Mouse (Mus musculus): ENCODE measurements around the gene Gsc.
"Not testable (repeated sequence)": the region's sequence is repeated elsewhere in the genome, so short reads cannot be mapped to it uniquely, and the experiment has no call there.

Gene Gsc

DNA sequence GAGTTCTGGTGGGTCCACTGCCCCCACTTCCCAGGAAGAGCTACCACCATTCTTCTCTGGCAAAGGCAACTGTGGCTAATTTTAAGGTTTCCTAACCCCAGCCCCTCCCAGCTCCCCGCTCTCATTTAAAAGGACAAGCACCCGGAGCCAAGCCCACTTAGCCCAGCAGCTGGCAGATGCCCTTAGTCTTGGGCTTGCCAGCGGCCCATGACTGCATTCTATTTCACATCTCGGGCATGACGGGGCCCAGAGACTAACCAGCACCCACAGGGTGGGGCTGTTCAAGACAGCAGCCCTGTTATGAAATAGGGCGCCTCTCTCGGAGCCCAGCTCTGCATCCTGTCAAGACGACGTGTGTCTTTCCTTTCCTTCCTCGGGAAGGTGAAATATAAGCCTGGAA is 22.9 kb downstream of the Gsc start:
- no peak for DNase-seq

DNA sequence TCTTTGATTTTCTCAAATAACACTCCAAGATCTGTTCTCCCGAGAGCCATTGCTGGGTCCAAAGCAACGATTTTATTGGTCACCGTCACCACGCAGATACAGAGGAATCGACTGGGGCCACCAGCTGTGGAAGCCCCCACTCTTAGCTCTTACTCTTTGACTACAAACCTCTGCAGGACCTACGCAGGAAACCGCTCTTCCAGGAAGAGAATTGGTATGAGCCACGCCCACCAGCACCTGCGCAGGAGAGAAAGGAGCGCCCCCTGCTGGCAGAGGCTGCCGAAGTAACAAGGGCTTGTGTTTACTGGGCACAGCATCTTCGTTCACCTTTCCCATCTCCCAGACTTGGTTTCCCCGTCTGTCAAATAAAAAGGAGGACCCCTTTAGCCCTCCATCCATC is 25.0 kb downstream of the Gsc start:
- DNase-seq: no peak

DNA sequence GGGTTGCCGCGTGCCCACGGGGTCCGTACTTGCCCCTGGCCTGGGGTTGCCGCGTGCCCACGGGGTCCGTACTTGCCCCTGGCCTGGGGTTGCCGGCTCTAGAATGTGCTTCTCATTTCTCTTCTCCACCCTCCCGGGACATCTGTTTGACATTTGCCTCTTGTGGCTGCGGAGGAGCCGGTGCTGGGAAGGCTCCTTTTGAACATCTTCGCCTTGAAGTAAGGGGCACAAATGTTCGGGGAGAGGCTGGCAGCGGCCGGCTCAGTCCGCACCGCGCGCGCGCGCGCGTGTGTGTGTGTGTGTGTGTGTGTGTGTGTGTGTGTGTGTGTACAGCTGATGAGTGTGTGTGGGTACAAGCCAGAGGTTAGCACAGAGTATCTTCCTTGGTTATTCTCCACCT is 26.1 kb downstream of the Gsc start:
- DNase-seq: not testable (repeated sequence)

DNA sequence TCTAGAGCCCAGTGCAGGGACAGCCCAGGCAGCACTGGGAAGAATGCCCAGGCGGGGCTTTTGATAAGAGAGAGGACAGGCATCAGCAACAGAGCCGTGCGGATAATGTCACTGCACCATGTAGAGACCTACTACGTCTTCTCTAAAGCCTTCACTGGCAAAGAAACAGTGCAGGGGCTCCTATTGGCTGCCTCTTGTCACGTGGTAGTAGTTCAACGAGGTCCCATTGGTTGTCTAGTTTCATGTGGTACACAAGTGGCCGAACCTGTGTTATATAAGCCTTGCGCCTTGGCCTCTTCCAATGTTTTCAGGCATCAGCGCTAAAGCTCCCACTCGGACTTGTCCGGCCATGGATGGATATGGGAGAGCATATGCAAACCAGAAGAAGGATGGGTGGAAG is 29.4 kb downstream of the Gsc start:
- DNase-seq: no peak

DNA sequence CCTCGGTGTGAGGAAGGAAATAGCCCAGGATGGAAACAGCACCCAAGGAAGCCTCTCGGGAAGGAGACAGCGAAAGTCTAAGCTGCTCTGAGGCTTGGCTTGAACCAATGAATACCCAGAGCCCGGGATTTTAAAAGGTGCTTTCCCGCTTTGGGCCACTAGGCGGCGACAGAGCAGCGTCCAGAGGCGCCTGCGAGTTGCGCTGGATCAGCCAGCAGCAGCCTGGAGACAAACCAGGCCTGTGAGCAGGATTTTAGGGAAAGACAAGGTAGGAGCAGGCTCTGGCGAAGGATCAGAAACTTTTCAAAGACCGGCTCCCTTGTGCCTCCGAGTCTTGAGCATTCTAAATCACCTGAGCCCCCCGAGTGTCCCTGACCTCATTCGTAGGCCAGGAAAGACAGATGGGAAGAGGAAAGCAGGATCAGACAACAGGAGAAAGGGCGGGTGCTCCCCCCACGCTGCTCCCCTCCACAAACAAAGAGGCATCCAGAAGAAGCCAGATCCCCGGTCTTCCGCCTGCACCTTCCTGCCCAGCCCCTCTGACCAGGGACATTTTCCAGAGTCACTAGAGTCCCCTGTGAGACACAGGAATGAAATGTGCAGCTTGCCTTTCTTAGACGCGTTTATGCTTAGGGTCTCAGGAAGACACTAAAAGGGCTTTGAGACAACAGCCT is 32.9 kb downstream of the Gsc start:
- DNase-seq: peak; percentile 75

DNA sequence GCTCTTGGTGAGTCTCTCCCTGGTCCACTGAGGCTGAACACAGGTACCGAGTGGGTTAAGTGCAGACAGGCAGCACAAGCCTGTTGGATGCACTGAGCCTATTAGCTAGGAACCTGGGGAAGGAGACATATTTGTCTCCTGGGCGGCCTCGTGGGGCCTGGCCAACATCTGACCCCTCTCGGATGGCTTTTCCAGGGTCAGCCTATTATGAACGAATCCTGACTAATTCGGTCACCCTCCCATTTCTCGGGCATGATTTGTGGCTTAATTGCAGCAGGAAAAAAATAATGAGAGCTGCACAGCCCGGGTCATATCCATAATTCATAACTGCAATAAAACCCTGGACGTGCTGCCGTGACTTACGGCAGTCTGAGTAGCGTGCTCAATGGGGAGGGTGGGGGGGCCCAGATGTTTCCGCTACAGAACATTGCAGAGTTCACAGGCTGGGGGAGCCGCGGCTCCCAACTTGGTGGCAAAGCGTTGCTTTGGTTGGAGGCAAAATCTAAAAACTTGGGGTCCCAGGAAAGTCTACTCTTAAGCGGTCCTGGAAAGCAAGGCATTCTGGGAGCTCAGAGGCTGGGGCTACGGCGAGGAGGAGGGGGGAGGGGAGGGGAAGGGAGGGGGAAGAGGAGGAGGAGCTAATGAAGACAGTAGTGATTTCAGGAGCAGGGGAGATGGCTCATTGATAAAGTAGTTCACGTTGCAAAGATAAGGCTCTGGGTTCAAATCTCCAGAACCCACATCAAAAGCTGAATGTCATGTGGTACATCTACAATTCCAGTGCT is 39.0 kb downstream of the Gsc start:
- DNase-seq: no peak

DNA sequence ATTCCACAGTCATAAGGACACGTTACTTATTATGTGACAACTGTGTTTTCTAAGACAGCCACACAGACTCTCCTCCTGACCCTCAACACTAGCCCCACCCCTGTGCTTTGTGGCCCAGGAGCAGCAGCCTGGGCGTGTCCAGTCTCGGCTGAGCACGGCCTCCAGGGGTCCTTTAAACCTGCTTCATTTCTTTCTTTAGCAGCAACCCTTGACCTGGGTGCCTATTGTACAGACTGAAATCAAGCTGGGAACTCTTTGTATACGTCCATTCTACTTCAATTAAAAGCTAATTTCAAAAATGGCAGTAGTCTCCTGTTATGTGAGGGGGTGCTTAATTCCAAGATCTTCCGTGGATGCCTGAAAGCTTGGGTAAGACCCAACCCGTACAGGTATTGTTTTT is 39.9 kb downstream of the Gsc start:
- no peak for DNase-seq

DNA sequence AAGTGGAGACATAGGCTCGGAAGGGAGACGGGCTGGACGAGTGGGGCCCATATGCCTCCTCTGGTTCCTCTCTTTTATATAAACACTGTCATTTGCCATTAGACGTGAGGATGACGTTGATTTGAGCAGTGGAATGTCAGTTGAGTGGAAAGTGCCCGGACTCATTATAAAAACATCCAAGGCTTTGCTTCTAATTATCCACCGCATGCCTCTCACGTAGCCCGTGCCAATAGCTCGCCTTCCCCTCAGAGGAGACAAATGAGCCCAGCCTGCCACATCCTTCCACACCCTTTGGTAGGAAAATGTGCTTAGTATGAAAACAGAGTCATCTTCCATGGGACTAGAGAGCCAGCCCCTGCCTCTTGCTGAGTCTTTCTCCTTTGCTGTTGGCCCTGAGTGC is 41.8 kb downstream of the Gsc start:
- DNase-seq: no peak

DNA sequence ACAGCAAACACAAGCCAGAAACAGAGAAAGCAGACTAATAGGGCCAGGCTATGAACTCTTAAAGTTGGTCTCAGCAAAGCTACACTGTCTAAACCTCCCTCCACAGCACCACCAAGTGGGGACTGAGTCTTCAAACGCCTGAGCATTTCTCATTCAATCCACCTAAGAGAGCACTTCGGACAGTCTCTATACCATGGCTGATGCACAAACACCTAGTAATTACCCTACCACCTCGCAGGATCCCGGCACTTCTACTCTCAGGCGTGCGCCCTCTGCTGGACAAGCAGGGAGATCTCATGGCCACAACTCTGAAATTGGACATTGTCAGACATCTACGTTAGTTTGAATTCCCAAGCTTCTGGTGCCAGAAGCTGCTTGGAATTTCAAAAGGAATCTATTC is 46.2 kb downstream of the Gsc start:
- DNase-seq: no peak

DNA sequence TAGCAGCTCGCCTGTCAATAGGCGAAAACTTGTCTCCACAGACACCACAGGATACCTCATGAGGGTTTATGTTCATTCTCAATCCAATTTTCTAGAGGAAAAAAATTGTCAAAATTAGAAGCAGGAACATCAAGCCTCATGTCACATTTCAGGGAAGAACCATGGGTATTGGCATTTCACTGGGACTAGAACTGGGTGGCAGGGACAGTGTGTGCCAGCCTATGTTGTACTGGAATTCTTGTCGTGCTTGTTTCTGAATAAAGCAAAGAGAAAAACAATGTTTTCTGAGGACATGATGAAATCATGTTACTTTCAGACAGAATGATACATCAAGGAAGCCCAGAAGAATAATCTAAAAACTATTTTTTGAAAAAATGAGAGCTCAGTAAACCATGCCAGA is 47.5 kb downstream of the Gsc start:
- no peak for DNase-seq

DNA sequence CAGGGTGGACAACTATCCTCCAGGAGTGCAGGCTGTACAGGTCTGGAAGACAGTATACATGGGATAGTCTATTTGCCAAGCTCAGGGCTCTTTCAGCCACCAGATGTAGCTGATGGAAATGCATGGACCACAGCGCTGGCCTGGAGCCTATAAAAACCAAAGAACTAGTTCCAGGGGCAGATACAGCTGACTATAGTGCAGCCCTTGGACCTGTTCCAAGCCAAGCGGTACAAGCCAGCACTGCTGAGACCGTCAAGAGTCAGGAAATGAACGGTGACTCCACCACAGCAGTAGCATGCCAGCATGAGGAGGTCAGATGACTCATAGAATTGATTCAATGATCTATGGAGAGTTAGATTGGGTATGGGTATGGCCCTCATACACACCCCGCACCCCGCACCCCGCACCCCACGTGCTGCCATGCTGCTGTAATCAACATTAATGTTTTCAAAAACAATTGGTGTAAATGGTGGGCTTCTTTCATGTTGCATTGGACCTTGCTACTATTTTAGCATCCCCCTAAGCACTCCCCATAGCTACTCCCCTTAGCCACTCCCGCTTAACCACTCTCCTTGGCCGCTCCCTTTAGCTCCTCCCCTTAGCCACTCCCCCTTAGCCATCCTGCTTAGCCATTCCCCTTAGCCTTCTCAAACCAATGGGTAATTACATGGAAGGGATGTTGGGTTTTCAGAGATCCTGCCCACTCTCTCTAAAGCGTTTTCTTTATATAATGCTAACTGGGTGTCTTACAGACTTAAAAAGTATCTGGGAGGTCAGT is 50.3 kb downstream of the Gsc start:
- no peak for DNase-seq

Data from cerebellum, adult 9-11 months (tissue).